21 mouse cellular contexts compared by ENCODE assay signal in the genomic region with DNA sequence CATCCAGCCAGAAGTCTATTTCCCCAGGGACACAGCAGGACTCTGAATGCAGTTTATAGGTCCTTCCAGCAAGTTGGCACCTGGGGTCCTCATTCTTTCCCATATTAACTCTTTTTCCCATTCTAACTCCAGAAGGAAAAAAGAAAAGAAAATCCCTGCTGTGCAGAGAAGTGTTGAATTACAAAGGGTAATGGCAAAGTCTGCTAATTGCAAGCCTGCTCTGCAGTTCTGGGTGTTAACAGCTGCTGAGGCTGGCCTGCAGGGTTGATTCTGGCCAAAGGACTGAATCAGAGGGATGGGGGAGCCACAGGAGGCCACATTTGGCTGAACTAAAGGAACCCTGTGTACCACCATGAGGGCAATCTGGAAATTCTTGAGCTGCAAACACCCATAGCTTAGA.
A peak's percentile ranks its signal among the peaks of the same experiment; 100 is the strongest.
DNase-seq lines count a peak whose midpoint lies in the region; ATAC-seq and TF ChIP-seq lines count a peak whose summit lies in the region.
"Had no signal": no experiment of that assay in that cellular context is flagged by ENCODE, and none has a peak within 500 bp of the region (broad histone marks: within the 10 kb centered on the region; RNA-seq: fewer than 3 reads in every experiment).

No protein-coding gene starts in this region.

- no peak overlapping the region for H3K4me3 ChIP-seq in hindbrain, embryonic 10.5 days
- H3K4me3 ChIP-seq in hindbrain, postnatal 0 days (ENCODE audit: low read length): no peak overlapping the region
- H3K4me3 ChIP-seq in forebrain, embryonic 11.5 days (ENCODE audit: low read depth, low read length): no peak overlapping the region
- no peak overlapping the region for H3K4me3 ChIP-seq in limb, embryonic 11.5 days (ENCODE audit: low read depth, low read length)
- H3K4me3 ChIP-seq: heart, embryonic 10.5 days; hindbrain, embryonic 15.5 days; liver, embryonic 12.5 days; midbrain, embryonic 12.5 days had no signal

- H3K9me3 ChIP-seq in hindbrain, embryonic 10.5 days: no peaks in the 10 kb centered on the region
- H3K9me3 ChIP-seq in hindbrain, postnatal 0 days (ENCODE audit: low read length): no peaks in the 10 kb centered on the region
- no peaks in the 10 kb centered on the region for H3K9me3 ChIP-seq in forebrain, embryonic 11.5 days (ENCODE audit: control insufficient read depth, low read length)
- H3K9me3 ChIP-seq in limb, embryonic 11.5 days (ENCODE audit: control insufficient read depth, low read length): no peaks in the 10 kb centered on the region
- H3K9me3 ChIP-seq: heart, embryonic 10.5 days; hindbrain, embryonic 15.5 days; liver, embryonic 12.5 days; midbrain, embryonic 12.5 days had no signal

- no peak; the same call in 1 of the 2 replicates for TF ChIP-seq CTCF in hindbrain, postnatal 0 days (IDR thresholded peaks at IDR 0.05; ENCODE audit: low read depth)

- peak overlapping the region; percentile 40; the same call in 1 of the 2 replicates for H3K27ac ChIP-seq in hindbrain, embryonic 10.5 days
- H3K27ac ChIP-seq in hindbrain, postnatal 0 days: no peak overlapping the region
- H3K27ac ChIP-seq in forebrain, embryonic 11.5 days (ENCODE audit: low read depth, low read length): 0 out of 2 replicates have a peak overlapping the region, but pooled peaks have one; percentile 32
- H3K27ac ChIP-seq in limb, embryonic 11.5 days (replicated peaks; ENCODE audit: low read depth, low read length): no peak overlapping the region
- H3K27ac ChIP-seq: heart, embryonic 10.5 days; hindbrain, embryonic 15.5 days; liver, embryonic 12.5 days; macrophage; midbrain, embryonic 12.5 days had no signal

- no peaks in the 10 kb centered on the region for H3K27me3 ChIP-seq in hindbrain, embryonic 10.5 days (ENCODE audit: insufficient read depth, poor library complexity, severe bottlenecking)
- no peaks in the 10 kb centered on the region for H3K27me3 ChIP-seq in hindbrain, postnatal 0 days (ENCODE audit: insufficient read depth, low read length)
- no peaks in the 10 kb centered on the region for H3K27me3 ChIP-seq in forebrain, embryonic 11.5 days (ENCODE audit: control insufficient read depth, insufficient read depth, low read length)
- no peaks in the 10 kb centered on the region for H3K27me3 ChIP-seq in limb, embryonic 11.5 days (ENCODE audit: control insufficient read depth, insufficient read depth, low read length)
- H3K27me3 ChIP-seq: hindbrain, embryonic 15.5 days; liver, embryonic 12.5 days; midbrain, embryonic 12.5 days had no signal

- ATAC-seq in hindbrain, postnatal 0 days: no peak
- ATAC-seq in forebrain, embryonic 11.5 days (replicated peaks; ENCODE audit: low FRiP score): no peak; the same call in 1 of the 2 replicates
- ATAC-seq in limb, embryonic 11.5 days (ENCODE audit: insufficient number of reproducible peaks, low FRiP score, low TSS enrichment, low read depth): peak; percentile 66
- ATAC-seq: liver, embryonic 12.5 days had no signal

- no peak for DNase-seq in hindbrain, embryonic 10.5 days (ENCODE audit: low spot score)
- no peak for DNase-seq in hindbrain, postnatal 0 days (ENCODE audit: low spot score)
- peak; percentile 14 for DNase-seq in WW6 (ENCODE audit: low read depth, low spot score)
- no peak for DNase-seq in forebrain, embryonic 11.5 days (ENCODE audit: low spot score)
- DNase-seq in limb, embryonic 11.5 days (ENCODE audit: low spot score): peak; percentile 50
- DNase-seq in kidney, postnatal 4 days: no peak
- DNase-seq in urinary bladder, postnatal 10 days (ENCODE audit: low spot score): no peak
- DNase-seq in liver: no peak
- DNase-seq: adrenal gland, adult 2 months; cerebellum, adult 18-20 months; gastrocnemius, postnatal 36 days; heart, postnatal 10 days; kidney, adult 2 months; kidney, postnatal 25 days; layer of hippocampus, adult 9-11 months; lung, embryonic 14.5 days had no signal

- H3K4me2 ChIP-seq in hindbrain, postnatal 0 days (ENCODE audit: low read depth, low read length): no peak overlapping the region
- no peak overlapping the region for H3K4me2 ChIP-seq in forebrain, embryonic 11.5 days (ENCODE audit: low read depth, low read length, severe bottlenecking)
- H3K4me2 ChIP-seq in limb, embryonic 11.5 days (ENCODE audit: low read depth, severe bottlenecking): no peak overlapping the region
- H3K4me2 ChIP-seq: hindbrain, embryonic 15.5 days; liver, embryonic 12.5 days; lung, embryonic 14.5 days; midbrain, embryonic 12.5 days had no signal

- H3K36me3 ChIP-seq in hindbrain, embryonic 10.5 days: no peaks in the 10 kb centered on the region
- H3K36me3 ChIP-seq in hindbrain, postnatal 0 days (ENCODE audit: insufficient read depth, low read length): no peaks in the 10 kb centered on the region
- H3K36me3 ChIP-seq in forebrain, embryonic 11.5 days (ENCODE audit: control insufficient read depth, insufficient read depth, low read length): no peaks in the 10 kb centered on the region
- H3K36me3 ChIP-seq in limb, embryonic 11.5 days (ENCODE audit: control insufficient read depth, insufficient read depth, low read length): no peaks in the 10 kb centered on the region
- H3K36me3 ChIP-seq: heart, embryonic 10.5 days; hindbrain, embryonic 15.5 days; liver, embryonic 12.5 days; midbrain, embryonic 12.5 days had no signal

- peaks cover 13% of the 10 kb centered on the region; the same call in 1 of the 2 replicates for H3K4me1 ChIP-seq in hindbrain, embryonic 10.5 days (replicated peaks)
- no peaks in the 10 kb centered on the region for H3K4me1 ChIP-seq in hindbrain, postnatal 0 days (ENCODE audit: insufficient read depth, low read length)
- H3K4me1 ChIP-seq in forebrain, embryonic 11.5 days (replicated peaks; ENCODE audit: control insufficient read depth, insufficient read depth, low read length): 0 out of 2 replicates have a peak, but pooled peaks cover 2% of the 10 kb centered on the region
- H3K4me1 ChIP-seq in limb, embryonic 11.5 days (ENCODE audit: control insufficient read depth, insufficient read depth, low read length): peaks cover 9% of the 10 kb centered on the region
- H3K4me1 ChIP-seq: heart, embryonic 10.5 days; liver, embryonic 12.5 days had no signal

- no peak overlapping the region for H3K9ac ChIP-seq in hindbrain, postnatal 0 days (replicated peaks; ENCODE audit: low read length)
- H3K9ac ChIP-seq in forebrain, embryonic 11.5 days (ENCODE audit: low read length): no peak overlapping the region
- no peak overlapping the region for H3K9ac ChIP-seq in limb, embryonic 11.5 days (ENCODE audit: low read length)
- H3K9ac ChIP-seq: hindbrain, embryonic 15.5 days; liver, embryonic 12.5 days; lung, embryonic 14.5 days; midbrain, embryonic 12.5 days had no signal

Comparison
In these comparisons a context has a peak if more than half of its experiments do, and no peak if none do; other contexts are left out.
1. H3K27ac ChIP-seq: peak in hindbrain, embryonic 10.5 days (single experiment) and forebrain, embryonic 11.5 days (single experiment); none in hindbrain, postnatal 0 days (single experiment) and limb, embryonic 11.5 days (single experiment).
2. DNase-seq: peak in WW6 (single experiment) and limb, embryonic 11.5 days (single experiment); none in hindbrain, embryonic 10.5 days (single experiment), hindbrain, postnatal 0 days (single experiment), forebrain, embryonic 11.5 days (single experiment), kidney, postnatal 4 days (0 of 2), urinary bladder, postnatal 10 days (single experiment) and liver (single experiment).